Comparison of ENCODE assay signal across 9 mouse cellular contexts in genomic region chr8:95332437-95333199, GRCm38 (mm10). TPM values are rescaled to one million over a fixed set of nuclear protein-coding genes. Genes with fewer than 3 reads are reported as not detected.
DNase-seq lines count a peak whose midpoint lies in the region; ATAC-seq lines count a peak whose summit lies in the region.
"Had no signal": no experiment of that assay in that cellular context is flagged by ENCODE, and none has a peak within 500 bp of the region (broad histone marks: within the 10 kb centered on the region; RNA-seq: fewer than 3 reads in every experiment).

No protein-coding gene starts in this region.

- peaks cover 18% of the 10 kb centered on the region for H3K4me1 ChIP-seq in hindbrain, embryonic 12.5 days
- peaks cover 21% of the 10 kb centered on the region for H3K4me1 ChIP-seq in midbrain, embryonic 14.5 days (ENCODE audit: control insufficient read depth, insufficient read depth, low read length)

- H3K9ac ChIP-seq in hindbrain, embryonic 12.5 days: peak overlapping the region; percentile 94
- peak overlapping the region; percentile 96 for H3K9ac ChIP-seq in midbrain, embryonic 14.5 days (replicated peaks; ENCODE audit: low read length)

- peak; percentile 52 for DNase-seq in kidney, adult 9 months
- no peak for DNase-seq in kidney, postnatal 4 days
- peak; percentile 44 for DNase-seq in NIH3T3 (ENCODE audit: low read depth)
- no peak for DNase-seq in midbrain, embryonic 14.5 days
- no peak for DNase-seq in gastrocnemius, postnatal 36 days
- DNase-seq in layer of hippocampus, adult 11-12 months (ENCODE audit: low spot score): no peak
- no peak for DNase-seq in right cerebral cortex, postnatal 4 days

- peak overlapping the region; percentile 93 for H3K4me3 ChIP-seq in hindbrain, embryonic 12.5 days
- H3K4me3 ChIP-seq in midbrain, embryonic 14.5 days (replicated peaks; ENCODE audit: low read depth, low read length): peak overlapping the region; percentile 88

- H3K27me3 ChIP-seq in hindbrain, embryonic 12.5 days: no peaks in the 10 kb centered on the region
- no peaks in the 10 kb centered on the region for H3K27me3 ChIP-seq in midbrain, embryonic 14.5 days (ENCODE audit: control insufficient read depth, insufficient read depth, low read length)

- peak overlapping the region; percentile 86 for H3K4me2 ChIP-seq in hindbrain, embryonic 12.5 days (replicated peaks)
- H3K4me2 ChIP-seq in midbrain, embryonic 14.5 days (ENCODE audit: low read length): peak overlapping the region; percentile 89

- intact Hi-C loops in gastrocnemius, postnatal 36 days (cut with DNase I): no loop called here

- H3K36me3 ChIP-seq in hindbrain, embryonic 12.5 days: peaks cover 27% of the 10 kb centered on the region
- peaks cover 28% of the 10 kb centered on the region for H3K36me3 ChIP-seq in midbrain, embryonic 14.5 days (ENCODE audit: control insufficient read depth, insufficient read depth, low read length)

- 30% methylated on average over 21 of the region's 21 CpGs for WGBS in hindbrain, embryonic 12.5 days
- WGBS in midbrain, embryonic 14.5 days: 27% methylated on average over 21 of the region's 21 CpGs

- peak overlapping the region; percentile 98 for H3K27ac ChIP-seq in hindbrain, embryonic 12.5 days
- H3K27ac ChIP-seq in midbrain, embryonic 14.5 days (replicated peaks; ENCODE audit: low read depth, low read length): peak overlapping the region; percentile 93

- ATAC-seq in hindbrain, embryonic 12.5 days (ENCODE audit: low FRiP score): peak; percentile 41
- ATAC-seq in midbrain, embryonic 14.5 days (ENCODE audit: low FRiP score, low TSS enrichment): peak; percentile 5; the same call in 1 of the 2 replicates

- H3K9me3 ChIP-seq in hindbrain, embryonic 12.5 days (replicated peaks): no peaks in the 10 kb centered on the region
- H3K9me3 ChIP-seq in midbrain, embryonic 14.5 days (ENCODE audit: control insufficient read depth, low read length): no peaks in the 10 kb centered on the region

RNA-seq across cellular contexts. Expression of gene Usb1, which starts 0.5 kb away (rescaled TPM):
- polyA plus RNA-seq in hindbrain, embryonic 12.5 days (2016; fragmentation: Nextera tagmentation; extraction: Ambion mirVana): 38.0 and 38.5 TPM in 2 replicates
- 32.0 and 37.3 TPM in 2 replicates for polyA plus RNA-seq in midbrain, embryonic 14.5 days (2014; fragmentation: Nextera tagmentation; extraction: Ambion mirVana)
- total RNA-seq in gastrocnemius, postnatal 36 days (2021): 1 to 10 TPM; 4.4 to 5.7 TPM

RNA-seq across cellular contexts. Expression of gene Zfp319, which starts 0.9 kb away (rescaled TPM):
- polyA plus RNA-seq in hindbrain, embryonic 12.5 days (2016; fragmentation: Nextera tagmentation; extraction: Ambion mirVana): 20.4 and 21.7 TPM in 2 replicates
- polyA plus RNA-seq in midbrain, embryonic 14.5 days (2014; fragmentation: Nextera tagmentation; extraction: Ambion mirVana): 15.9 and 17.9 TPM in 2 replicates
- 1 to 10 TPM; 3.1 to 3.3 TPM for total RNA-seq in gastrocnemius, postnatal 36 days (2021)

RNA-seq across cellular contexts. Expression of gene Mmp15, which starts 19.4 kb away (rescaled TPM):
- polyA plus RNA-seq in hindbrain, embryonic 12.5 days (2016; fragmentation: Nextera tagmentation; extraction: Ambion mirVana): 31.8 and 33.2 TPM in 2 replicates
- 17.8 and 19.1 TPM in 2 replicates for polyA plus RNA-seq in midbrain, embryonic 14.5 days (2014; fragmentation: Nextera tagmentation; extraction: Ambion mirVana)
- 10 to 100 TPM; 14.3 to 17.8 TPM for total RNA-seq in gastrocnemius, postnatal 36 days (2021)

RNA-seq across cellular contexts. Expression of gene Tepp, which starts 22.3 kb away (rescaled TPM):
- polyA plus RNA-seq in hindbrain, embryonic 12.5 days (2016; fragmentation: Nextera tagmentation; extraction: Ambion mirVana): not detected in 2 replicates
- 0.83 and 2.7 TPM in 2 replicates for polyA plus RNA-seq in midbrain, embryonic 14.5 days (2014; fragmentation: Nextera tagmentation; extraction: Ambion mirVana)
- not detected for total RNA-seq in gastrocnemius, postnatal 36 days (2021)
- total RNA-seq: layer of hippocampus, postnatal 25 days had no signal

RNA-seq across cellular contexts. Expression of gene Cngb1, which starts 26.2 kb away (rescaled TPM):
- polyA plus RNA-seq in hindbrain, embryonic 12.5 days (2016; fragmentation: Nextera tagmentation; extraction: Ambion mirVana): 0.56 and 1.1 TPM in 2 replicates
- polyA plus RNA-seq in midbrain, embryonic 14.5 days (2014; fragmentation: Nextera tagmentation; extraction: Ambion mirVana): 0.47 and 0.59 TPM in 2 replicates
- under 1 TPM; 0.27 to 0.51 TPM for total RNA-seq in gastrocnemius, postnatal 36 days (2021)

Comparison
In these comparisons a context has a peak if more than half of its experiments do, and no peak if none do; other contexts are left out.
1. DNase-seq: peak in kidney, adult 9 months (single experiment) and NIH3T3 (single experiment); none in kidney, postnatal 4 days (0 of 2), midbrain, embryonic 14.5 days (single experiment), gastrocnemius, postnatal 36 days (0 of 2), layer of hippocampus, adult 11-12 months (single experiment) and right cerebral cortex, postnatal 4 days (single experiment).